Mouse (Mus musculus): ENCODE measurements around the gene Cysrt1.

DNA sequence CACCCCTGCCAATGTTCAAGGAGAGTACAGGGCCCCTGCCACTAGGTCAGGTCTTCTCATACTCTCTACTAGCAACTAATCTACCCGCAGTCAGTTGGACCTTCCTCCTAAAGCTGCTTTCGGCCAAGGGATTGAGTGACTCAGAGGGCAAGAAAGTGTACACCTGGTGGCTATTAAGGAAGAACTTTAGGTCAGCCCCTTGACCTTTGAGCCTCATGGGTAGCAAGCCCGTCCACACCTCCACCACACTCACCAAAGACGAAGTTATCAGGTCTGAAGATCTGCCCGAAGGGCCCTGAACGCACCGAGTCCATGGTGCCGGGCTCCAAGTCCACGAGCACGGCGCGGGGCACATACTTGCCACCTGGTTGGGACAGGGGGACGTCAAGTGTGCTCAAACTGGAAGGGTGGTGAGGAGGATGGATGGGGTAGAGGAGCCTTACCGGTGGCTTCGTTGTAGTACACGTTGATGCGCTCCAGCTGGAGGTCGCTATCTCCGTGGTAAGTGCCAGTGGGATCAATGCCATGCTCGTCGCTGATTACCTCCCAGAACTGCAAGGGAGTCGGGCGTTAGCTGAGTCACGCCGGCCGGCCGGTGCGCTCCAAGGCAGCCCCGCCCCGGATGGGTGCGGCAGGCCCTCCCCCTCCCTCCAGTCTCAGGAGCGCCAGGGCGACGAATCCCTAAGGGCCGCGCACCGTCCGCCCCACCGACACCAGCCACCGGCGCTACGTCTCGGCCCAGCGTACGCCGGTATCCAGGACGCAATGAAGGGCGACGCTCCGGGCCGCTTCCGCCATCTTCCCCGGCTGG lies 18.4 kb downstream of the Cysrt1 start:
- no peak for TF ChIP-seq CTCF (IDR thresholded peaks at IDR 0.05; ENCODE audit: insufficient read depth, low read length)
- TF ChIP-seq POLR2A (IDR thresholded peaks at IDR 0.05; ENCODE audit: borderline replicate concordance, extremely low read depth, low read depth, low read length), result peak; percentile 25; the same call in 1 of the 2 replicates

All from lung, adult 2 months (tissue).